Mouse (Mus musculus) heart, postnatal 4 days (tissue): Measurements from ENCODE around the gene Tnrc6c. TPM values are rescaled to one million over a fixed set of nuclear protein-coding genes. Genes with fewer than 3 reads are reported as not detected.

Experiments
- DNase-seq: peaks from one replicate; pipeline ENCODE4 v3.0.0; 2021
- total RNA-seq, 2 experiments: library from RNA; stranded (reverse); gene quantifications; 2 replicates each; pipeline ENCODE4 v1.2.3; 2021

Tnrc6c gene
- total RNA-seq, 2 experiments from 2014 or later = 25.4 to 27.4 TPM

DNA sequence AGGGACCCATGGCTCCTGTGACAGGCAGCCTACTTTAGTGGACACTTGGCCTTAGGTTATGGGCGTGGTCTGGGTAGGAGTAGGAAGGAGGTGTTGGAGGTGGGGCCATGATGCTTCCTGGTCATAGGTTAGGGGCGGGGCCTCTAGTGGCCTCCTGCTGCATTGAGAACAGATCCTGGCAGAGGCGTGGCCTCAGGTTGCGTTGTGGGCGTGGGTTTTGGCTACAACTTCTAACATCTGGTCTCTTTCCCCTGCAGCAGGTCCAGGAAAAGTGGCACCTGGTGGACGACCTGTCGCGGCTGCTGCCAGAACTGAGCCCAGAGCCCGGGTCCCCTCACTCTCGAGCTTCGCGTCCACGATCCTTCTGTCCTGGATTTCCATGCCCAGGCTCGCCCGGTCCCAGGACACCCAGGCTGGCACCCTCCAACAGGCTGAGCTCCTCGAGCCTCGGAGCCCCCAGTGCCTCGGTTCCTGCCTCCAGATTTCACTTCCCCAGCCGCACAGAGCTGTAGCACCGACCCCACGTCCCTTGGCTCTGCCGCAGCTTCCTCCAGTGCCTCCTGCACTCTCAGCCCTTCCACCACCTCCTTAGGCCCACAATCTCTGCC, 138.3 kb downstream of the Tnrc6c start:
- DNase-seq = peak; percentile 36

DNA sequence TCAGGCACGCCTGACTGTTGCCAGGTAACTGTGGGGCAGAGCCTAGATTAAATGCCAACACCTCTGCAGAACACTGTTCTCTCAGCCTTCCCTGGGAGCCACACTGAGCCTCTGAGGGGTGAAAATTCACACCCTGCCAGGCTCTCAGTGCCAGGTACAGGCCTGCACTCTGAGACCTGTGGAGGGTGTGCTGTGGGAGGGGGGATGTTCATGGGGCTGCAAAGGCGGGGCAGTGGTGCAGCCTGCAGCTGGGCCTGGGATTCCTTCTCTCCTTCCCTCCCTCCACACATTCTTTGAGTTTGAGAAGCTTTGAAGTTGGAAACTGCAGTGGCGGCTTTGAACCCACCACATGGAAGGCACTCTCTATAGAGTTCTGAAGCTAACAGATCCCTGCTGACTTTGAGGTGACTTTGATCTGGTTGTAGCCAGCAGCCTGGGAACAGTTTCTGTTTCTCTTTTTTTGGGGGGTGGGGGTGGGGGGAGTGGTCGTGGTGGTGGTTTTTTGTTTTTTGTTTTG, 140.0 kb downstream of the Tnrc6c start:
- no peak for DNase-seq

DNA sequence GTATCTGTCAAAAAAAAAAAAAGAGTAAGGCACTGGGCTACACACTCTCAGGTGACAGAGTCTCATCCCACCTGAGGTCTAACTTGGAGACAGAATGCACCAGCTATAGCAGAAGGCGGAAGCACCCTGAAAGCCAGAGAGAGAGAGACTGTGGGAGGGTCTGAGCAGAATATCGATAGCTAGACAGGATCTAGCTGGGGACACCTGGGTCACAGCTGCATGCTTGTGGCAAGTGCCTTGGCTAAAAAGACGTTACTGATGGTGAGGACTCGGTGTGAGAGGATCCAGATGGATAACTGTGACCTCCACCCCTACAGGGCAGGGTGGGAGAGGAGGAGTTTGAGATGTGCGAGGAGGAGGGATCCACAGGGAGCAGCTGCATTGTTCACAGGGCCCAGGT, 142.9 kb downstream of the Tnrc6c start:
- no peak for DNase-seq

DNA sequence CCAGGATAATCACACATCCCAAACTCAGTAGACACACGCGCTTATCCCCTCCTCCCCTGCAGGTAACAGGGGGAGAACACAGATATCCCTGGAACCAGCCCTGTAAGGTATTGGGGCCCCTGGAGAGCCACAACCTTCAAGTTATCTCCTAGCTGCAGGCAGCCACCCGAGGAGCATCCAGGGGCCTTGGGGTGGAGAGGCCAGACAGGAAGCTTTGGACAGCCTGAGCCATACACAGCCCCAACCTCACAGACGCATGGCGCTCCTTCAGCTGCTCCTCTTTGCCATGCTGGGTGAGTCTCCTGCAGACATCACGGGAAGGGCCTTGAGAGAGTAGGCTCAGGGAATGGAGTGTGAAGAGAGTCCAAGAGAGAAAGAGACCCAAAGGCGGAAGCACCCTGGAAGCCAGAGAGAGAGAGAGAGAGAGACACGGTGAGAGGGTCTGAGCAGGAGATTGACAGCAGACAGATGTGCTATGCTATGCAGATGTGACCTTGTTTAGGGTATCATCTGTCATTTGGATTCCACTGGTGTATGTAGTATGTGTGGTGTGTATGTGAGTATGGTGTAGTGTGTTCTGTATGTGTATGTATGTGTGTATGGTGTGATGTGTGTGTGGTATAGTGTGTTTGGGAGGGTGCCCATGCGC, 143.5 kb downstream of the Tnrc6c start, which contains the start of gene 6030468B19Rik:
TSS of gene 6030468B19Rik (plus strand) at position 150 of the 649 bp plus-strand sequence.
- no peak for DNase-seq

DNA sequence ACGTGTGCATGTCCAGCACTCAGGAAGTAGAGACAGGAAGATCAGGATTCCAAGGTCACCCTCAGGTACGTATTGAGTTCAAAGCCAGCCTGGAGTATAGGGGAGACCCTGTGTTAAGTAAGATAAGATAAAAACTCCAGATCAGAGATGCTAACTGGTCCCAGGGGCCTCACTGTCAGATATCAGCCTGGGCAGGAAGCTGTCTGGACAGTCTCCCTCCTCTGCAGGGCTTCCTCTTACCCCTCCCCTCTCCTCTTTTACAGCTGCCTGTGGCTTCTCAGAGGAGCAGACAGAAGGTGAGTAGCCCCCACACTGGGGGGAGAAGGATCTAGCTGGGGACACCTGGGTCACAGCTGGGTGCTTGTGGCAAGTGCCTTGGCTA, 144.1 kb downstream of the Tnrc6c start:
- DNase-seq = no peak

DNA sequence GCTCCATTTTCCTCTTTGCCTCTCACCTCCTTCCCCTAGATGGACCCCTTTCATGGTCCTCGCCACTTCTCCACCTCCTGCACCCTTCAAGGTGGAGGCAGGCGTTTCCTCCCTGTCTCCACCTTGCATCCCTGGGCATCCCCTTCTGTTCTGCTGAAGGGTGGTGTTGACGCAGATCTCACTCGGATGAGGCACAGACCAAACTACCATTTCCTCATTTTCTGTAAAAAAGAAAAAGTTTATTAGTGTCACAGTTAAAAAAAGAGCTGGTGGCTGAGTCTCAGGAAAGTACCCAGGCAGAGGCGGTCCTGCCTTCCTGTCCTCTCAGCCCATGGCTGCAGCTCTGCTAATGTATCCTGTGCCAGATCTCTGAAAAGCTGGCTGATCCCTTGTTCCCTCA, 145.1 kb downstream of the Tnrc6c start:
- no peak for DNase-seq

DNA sequence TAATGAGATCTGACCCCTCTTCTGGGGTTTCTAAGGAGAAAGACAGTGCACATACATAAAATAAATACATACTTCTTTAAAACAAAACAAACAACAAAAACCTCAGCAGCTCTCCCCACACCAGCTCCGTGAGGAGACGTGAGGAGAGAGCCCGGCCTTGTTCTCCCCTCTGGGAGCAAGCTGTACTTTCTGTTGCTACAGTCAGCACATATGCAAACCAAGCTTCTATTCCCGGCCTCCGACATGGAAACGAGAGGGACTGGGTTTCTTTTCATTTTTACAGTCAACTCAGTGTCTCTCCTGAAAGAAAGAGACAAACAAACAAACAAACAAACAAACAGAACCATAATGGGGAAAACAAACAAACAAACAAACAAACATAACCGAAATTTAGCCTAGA, 145.9 kb downstream of the Tnrc6c start:
- DNase-seq = no peak

DNA sequence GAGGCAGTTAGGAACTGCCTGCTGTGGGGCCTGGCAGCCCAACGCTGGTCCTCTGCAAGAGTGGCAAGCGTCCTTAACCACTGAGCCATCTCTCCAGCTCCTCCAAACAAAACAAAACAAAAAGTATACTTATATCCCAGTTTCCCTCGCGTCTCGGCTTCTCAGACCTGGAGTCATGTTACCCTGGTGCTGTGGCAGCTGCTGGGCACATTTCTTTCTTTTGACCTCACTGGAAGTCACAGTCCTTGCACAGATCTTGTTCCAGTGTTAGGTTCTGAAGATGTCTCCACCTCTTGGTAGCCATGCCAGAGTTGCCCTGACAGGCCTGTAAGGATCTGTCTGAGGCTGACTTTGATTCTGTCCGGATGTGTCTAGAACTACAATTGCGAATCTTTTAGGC, 147.6 kb downstream of the Tnrc6c start:
- no peak for DNase-seq

DNA sequence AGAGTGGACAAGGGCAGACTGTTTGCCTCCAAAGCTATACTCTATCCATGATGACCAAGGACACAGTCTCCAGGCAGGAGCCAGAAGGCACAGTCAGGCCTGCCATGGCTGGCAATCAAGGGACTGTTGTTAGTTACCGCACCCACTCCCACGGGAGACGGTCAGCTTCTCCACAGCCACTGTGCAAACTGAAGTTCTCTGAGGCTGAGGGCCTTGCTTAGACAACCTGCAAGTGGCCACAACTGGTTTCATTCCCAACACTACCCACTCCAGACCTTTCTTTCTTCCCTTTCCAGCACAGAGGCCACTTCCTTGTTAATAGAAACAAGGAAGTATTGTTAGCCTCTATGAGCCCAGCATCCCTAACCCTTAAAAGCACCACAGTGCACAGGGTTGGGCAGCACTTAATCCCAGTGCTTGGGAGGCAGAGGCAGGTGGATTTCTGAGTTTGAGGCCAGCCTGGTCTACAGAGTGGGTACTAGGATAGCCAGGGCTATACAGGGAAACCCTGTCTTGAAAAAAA, 149.1 kb downstream of the Tnrc6c start:
- DNase-seq = no peak

DNA sequence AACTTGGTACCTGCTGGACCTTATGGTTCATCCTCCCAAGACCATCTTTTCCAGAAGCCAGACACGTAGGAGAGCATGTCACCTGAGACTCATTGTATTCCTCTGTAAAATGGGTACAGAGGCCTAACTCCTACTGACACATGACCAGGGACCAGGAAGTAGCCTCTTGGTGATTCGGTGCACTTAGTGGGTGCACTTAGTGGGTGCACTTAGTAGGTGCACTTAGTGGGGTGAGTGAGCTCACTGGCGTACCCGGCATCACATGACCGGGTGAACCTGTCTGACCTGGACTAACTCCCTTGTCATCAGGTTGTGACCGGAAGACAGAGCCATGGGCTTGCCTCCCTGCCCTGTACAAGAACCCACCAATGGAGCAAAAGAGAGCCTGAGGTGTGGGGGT, 152.7 kb downstream of the Tnrc6c start:
- no peak for DNase-seq

DNA sequence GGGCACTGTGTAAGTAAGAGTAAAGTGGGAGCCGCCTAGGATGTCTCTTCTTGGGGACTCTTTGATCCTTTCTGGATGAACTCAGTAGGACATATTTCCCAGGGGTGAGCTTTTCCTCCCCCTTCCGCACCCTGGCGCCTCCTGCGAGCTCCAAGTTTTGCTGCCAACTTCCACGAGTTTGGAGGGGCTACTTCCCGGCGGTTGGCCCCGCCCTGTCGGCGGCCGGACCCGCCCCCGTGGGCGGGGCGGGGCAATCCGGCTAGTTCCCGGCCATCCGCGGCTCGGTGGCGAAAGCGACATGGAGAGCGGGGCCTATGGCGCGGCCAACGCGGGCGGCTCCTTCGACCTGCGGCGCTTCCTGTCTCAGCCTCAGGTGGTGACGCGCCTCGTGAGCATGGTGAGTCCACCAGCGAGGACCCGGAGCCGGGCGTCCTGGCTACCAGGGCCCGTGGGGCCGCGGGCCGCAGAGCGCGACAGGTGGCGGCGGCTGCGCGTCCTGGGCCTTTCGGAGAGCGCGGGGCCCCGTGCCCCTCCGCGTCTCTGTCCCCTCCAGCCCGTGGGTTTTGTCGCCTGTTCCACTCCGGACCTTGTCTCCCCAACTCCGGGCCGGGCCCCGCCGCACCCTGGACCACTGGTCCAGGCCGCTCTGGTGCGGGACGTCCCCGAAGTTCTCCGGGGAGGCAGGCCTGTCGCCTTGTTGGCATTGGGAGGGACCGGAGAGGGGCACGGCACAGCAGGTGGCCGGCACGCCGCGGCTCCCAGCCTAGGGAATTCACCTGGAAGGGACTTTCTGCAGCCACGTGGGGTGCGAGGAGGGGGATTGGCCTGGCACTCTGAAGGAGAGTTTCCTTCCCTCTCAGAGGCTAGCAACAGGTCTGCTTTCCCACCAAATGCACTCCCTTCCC, 155.6 kb downstream of the Tnrc6c start, which contains the start of the genes Gm20708 and Syngr2:
TSS of gene Gm20708 (plus strand) at position 262 of the 905 bp plus-strand sequence.
TSS of gene Syngr2 (plus strand) at position 262 of the 905 bp plus-strand sequence.
- DNase-seq = peak; percentile 81

DNA sequence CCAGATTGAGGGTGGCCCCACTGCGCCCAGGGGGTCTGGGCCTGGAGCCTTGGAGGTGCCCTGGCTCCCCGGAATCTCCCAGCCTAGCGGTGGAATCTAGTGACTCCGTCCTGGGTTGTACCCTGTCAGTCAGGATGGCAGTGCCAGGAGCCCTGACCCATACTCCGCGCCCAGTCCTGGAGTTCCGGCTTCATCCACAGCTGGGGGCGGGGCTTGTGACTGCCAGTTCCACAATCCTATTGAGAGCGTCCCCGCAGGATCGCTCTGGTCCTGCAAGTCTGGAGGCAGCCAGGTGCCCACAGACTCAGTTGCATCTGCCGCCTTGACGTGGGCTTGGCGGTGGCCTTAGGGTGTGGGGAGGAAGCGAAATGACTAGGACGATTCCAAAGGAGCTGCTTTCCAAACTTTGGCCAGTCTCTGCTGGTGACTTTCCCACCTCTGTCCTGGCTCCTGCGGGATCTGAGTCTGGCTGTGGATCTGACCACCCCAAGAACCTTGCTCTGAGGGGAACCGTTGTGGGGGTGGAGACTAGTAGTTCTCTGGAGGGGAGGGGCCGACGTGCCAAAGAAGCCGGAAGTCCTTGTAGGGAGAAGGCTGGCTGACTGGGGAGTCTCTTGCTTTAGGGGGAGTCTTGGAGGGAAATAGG, 156.4 kb downstream of the Tnrc6c start:
- peak; percentile 90 for DNase-seq

Other genes with a start within 250 kb of the Tnrc6c start
- gene Gm11733, start 169.9 kb upstream of the Tnrc6c start, total RNA-seq = not detected
- 1 to 10 TPM; 3.1 to 3.3 TPM for gene Tmc8, start 127.8 kb downstream of the Tnrc6c start, total RNA-seq
- 10 to 100 TPM; 26.4 to 28.6 TPM for gene Tmc6, start 127.9 kb downstream of the Tnrc6c start, total RNA-seq
- gene 6030468B19Rik, start 143.4 kb downstream of the Tnrc6c start, total RNA-seq = not detected
- 1 to 10 TPM; 2.7 to 3.5 TPM for gene Gm20708, start 155.4 kb downstream of the Tnrc6c start, total RNA-seq
- 10 to 100 TPM; 81.2 to 85.1 TPM for gene Syngr2, start 155.4 kb downstream of the Tnrc6c start, total RNA-seq
- gene Afmid, start 171.6 kb downstream of the Tnrc6c start, total RNA-seq = 10 to 100 TPM; 15.3 to 15.5 TPM
- gene Tk1, start 171.8 kb downstream of the Tnrc6c start, total RNA-seq = 10 to 100 TPM; 93.1 to 99.2 TPM
- gene Birc5, start 195.0 kb downstream of the Tnrc6c start, total RNA-seq = 10 to 100 TPM; 63.1 to 69.1 TPM
- under 1 TPM in 1 of 2 experiments, not detected in 1; 0.18 TPM for gene Tmem235, start 206.5 kb downstream of the Tnrc6c start, total RNA-seq
- gene Tha1, start 219.2 kb downstream of the Tnrc6c start, total RNA-seq = 1 to 10 TPM; 3.3 to 4.0 TPM